ENCODE assay signal across 8 mouse cellular contexts in the genomic region with DNA sequence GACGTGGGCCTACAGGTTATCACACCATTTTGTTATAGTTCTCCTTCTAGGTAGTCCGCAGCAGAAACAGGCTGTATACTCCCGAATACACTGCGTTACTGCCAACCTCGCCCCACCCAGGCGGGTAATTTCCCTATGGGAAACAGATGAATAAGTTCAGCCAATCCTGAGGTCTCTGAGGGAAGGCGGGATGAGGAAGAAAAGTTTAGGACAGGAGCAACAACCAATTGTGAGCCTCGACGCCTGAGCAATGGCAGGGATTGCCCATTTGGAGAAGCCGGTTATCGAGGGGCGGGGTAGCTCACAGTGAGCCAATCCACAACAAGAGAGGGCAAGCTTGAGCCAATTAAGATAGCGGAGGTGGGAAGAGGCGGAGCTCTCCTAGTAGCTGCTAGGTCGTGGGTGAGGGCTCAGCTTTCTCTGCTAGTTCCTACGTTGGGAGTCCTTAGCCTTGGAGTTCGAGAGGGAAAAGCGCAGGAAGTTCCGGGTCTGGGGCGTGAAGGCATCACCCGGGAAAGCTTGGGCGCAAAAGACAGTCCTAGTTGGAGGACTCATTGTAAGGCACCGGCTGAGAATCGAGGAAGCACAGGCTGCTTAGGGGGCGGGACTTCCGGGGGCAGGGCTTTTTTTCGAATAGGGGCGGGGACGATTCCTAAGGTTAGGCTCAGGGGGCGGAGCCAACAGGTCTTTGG. TPM values are rescaled to one million over a fixed set of nuclear protein-coding genes. Genes with fewer than 3 reads are reported as not detected.
DNase-seq lines count a peak whose midpoint lies in the region; ATAC-seq and TF ChIP-seq lines count a peak whose summit lies in the region.

A gene (plus strand): TSS at position 426 of the 692 bp plus-strand sequence.

- peak within 1 kb of the TSS; percentile 13; the same call in 1 of the 2 replicates for H3K9ac ChIP-seq in embryonic facial prominence, embryonic 15.5 days
- H3K9ac ChIP-seq in limb, embryonic 14.5 days (ENCODE audit: low read depth, low read length, severe bottlenecking), result peak within 1 kb of the TSS; percentile 51
- peak within 1 kb of the TSS; percentile 51 for H3K9ac ChIP-seq in midbrain, postnatal 0 days (replicated peaks; ENCODE audit: low read length, poor library complexity, severe bottlenecking)

- TF ChIP-seq POLR2A in bone marrow, adult 2 months (IDR thresholded peaks at IDR 0.05; ENCODE audit: borderline replicate concordance, control insufficient read depth, low read depth, low read length), result no peak
- peak; percentile 45; the same call in 1 of the 2 replicates for TF ChIP-seq POLR2A in limb, embryonic 14.5 days (IDR thresholded peaks at IDR 0.05; ENCODE audit: borderline replicate concordance, extremely low read depth, insufficient read depth, insufficient read length)

- peak within 1 kb of the TSS; percentile 82 for H3K4me2 ChIP-seq in embryonic facial prominence, embryonic 15.5 days (replicated peaks)
- peak within 1 kb of the TSS; percentile 70 for H3K4me2 ChIP-seq in limb, embryonic 14.5 days (replicated peaks; ENCODE audit: low read depth, low read length, severe bottlenecking)
- peak within 1 kb of the TSS; percentile 47 for H3K4me2 ChIP-seq in midbrain, postnatal 0 days (ENCODE audit: low read depth, low read length, poor library complexity, severe bottlenecking)

- H3K9me3 ChIP-seq in embryonic facial prominence, embryonic 15.5 days (replicated peaks), result no peaks in the 10 kb centered on the region
- no peaks in the 10 kb centered on the region for H3K9me3 ChIP-seq in limb, embryonic 14.5 days (ENCODE audit: control insufficient read depth, low read length)
- H3K9me3 ChIP-seq in midbrain, postnatal 0 days (ENCODE audit: low read length), result no peaks in the 10 kb centered on the region

- peak; percentile 99 for DNase-seq in 416B (ENCODE audit: low read depth)
- DNase-seq in heart, adult 8-10 months (ENCODE audit: low spot score), result peak; percentile 98
- DNase-seq in kidney, adult 9 months, result peak; percentile 98
- DNase-seq in limb, embryonic 14.5 days (ENCODE audit: low spot score), result peak; percentile 99
- DNase-seq in midbrain, postnatal 0 days (ENCODE audit: low spot score), result peak; percentile 99
- peak; percentile 80 to 83 for DNase-seq in spleen, postnatal 14 days (ENCODE audit: low spot score in 2 of 2)

- H3K27me3 ChIP-seq in embryonic facial prominence, embryonic 15.5 days, result no peaks in the 10 kb centered on the region
- H3K27me3 ChIP-seq in limb, embryonic 14.5 days (ENCODE audit: control insufficient read depth, insufficient read depth, low read length), result no peaks in the 10 kb centered on the region
- H3K27me3 ChIP-seq in midbrain, postnatal 0 days (ENCODE audit: insufficient read depth, low read length), result no peaks in the 10 kb centered on the region

- peak within 1 kb of the TSS; percentile 87 for H3K4me3 ChIP-seq in bone marrow, adult 2 months (replicated peaks; ENCODE audit: control insufficient read depth, low read depth, low read length)
- H3K4me3 ChIP-seq in embryonic facial prominence, embryonic 15.5 days (replicated peaks), result peak within 1 kb of the TSS; percentile 64
- peak within 1 kb of the TSS; percentile 58 for H3K4me3 ChIP-seq in limb, embryonic 14.5 days (replicated peaks; ENCODE audit: low read length)
- H3K4me3 ChIP-seq in midbrain, postnatal 0 days (ENCODE audit: low read depth, low read length), result peak within 1 kb of the TSS; percentile 49

- no peak for TF ChIP-seq CTCF in bone marrow, adult 2 months (IDR thresholded peaks at IDR 0.05; ENCODE audit: control insufficient read depth, insufficient read depth, low read length)
- TF ChIP-seq CTCF in midbrain, postnatal 0 days (IDR thresholded peaks at IDR 0.05), result no peak

- H3K27ac ChIP-seq in bone marrow, adult 2 months (ENCODE audit: control insufficient read depth, insufficient read depth, low read depth, low read length, poor library complexity), result peak within 1 kb of the TSS; percentile 39
- peak within 1 kb of the TSS; percentile 93 for H3K27ac ChIP-seq in embryonic facial prominence, embryonic 15.5 days (replicated peaks)
- H3K27ac ChIP-seq in limb, embryonic 14.5 days (replicated peaks; ENCODE audit: low read depth, low read length), result peak within 1 kb of the TSS; percentile 80
- H3K27ac ChIP-seq in midbrain, postnatal 0 days (ENCODE audit: low read depth, low read length), result peak within 1 kb of the TSS; percentile 91

- H3K4me1 ChIP-seq in bone marrow, adult 2 months (ENCODE audit: control insufficient read depth, insufficient read depth, low read length), result peaks cover 2% of the 10 kb centered on the region; the same call in 1 of the 2 replicates
- peaks cover 18% of the 10 kb centered on the region for H3K4me1 ChIP-seq in embryonic facial prominence, embryonic 15.5 days
- H3K4me1 ChIP-seq in limb, embryonic 14.5 days (ENCODE audit: control insufficient read depth, insufficient read depth, low read length), result peaks cover 12% of the 10 kb centered on the region
- H3K4me1 ChIP-seq in midbrain, postnatal 0 days (ENCODE audit: insufficient read depth, low read length), result peaks cover 5% of the 10 kb centered on the region; the same call in 1 of the 2 replicates

- peak; percentile 97 for ATAC-seq in embryonic facial prominence, embryonic 15.5 days (ENCODE audit: insufficient number of reproducible peaks, low FRiP score, low TSS enrichment, low read depth)
- peak; percentile 98 for ATAC-seq in limb, embryonic 14.5 days (ENCODE audit: low FRiP score, low read depth)
- peak; percentile 97 for ATAC-seq in midbrain, postnatal 0 days (ENCODE audit: low FRiP score)

- 1% methylated on average over 30 of the region's 30 CpGs for WGBS in bone marrow, adult 2 months
- WGBS in embryonic facial prominence, embryonic 15.5 days, result under 1% methylated on average over 30 of the region's 30 CpGs
- under 1% methylated on average over 29 of the region's 30 CpGs for WGBS in limb, embryonic 14.5 days
- under 1% methylated on average over 30 of the region's 30 CpGs for WGBS in midbrain, postnatal 0 days

- H3K36me3 ChIP-seq in embryonic facial prominence, embryonic 15.5 days, result peaks cover 27% of the 10 kb centered on the region
- peaks cover 33% of the 10 kb centered on the region for H3K36me3 ChIP-seq in limb, embryonic 14.5 days (ENCODE audit: control insufficient read depth, insufficient read depth, low read length)
- peaks cover 12% of the 10 kb centered on the region for H3K36me3 ChIP-seq in midbrain, postnatal 0 days (ENCODE audit: insufficient read depth, low read length)

RNA-seq across cellular contexts. Expression of the gene that starts here (rescaled TPM):
- 1.1 and 3.0 TPM in 2 replicates for polyA plus RNA-seq in bone marrow, adult 2 months (2011; ENCODE audit: insufficient read depth, insufficient read length, low replicate concordance, missing spikeins)
- 5.6 and 5.9 TPM in 2 replicates for polyA plus RNA-seq in embryonic facial prominence, embryonic 15.5 days (2015; fragmentation: Nextera tagmentation; extraction: Ambion mirVana)
- 1 to 10 TPM; 1.2 to 2.5 (median 1.5) TPM for total RNA-seq in heart, adult 8-10 months (2022)
- 3.5 and 3.9 TPM in 2 replicates for polyA plus RNA-seq in limb, embryonic 14.5 days (2012; rRNA removed)
- polyA plus RNA-seq in limb, embryonic 14.5 days (2014; fragmentation: Nextera tagmentation; extraction: Ambion mirVana), result 5.3 and 5.6 TPM in 2 replicates
- total RNA-seq in midbrain, postnatal 0 days (2014; rRNA removed), result 6.0 and 6.2 TPM in 2 replicates
- polyA plus RNA-seq in midbrain, postnatal 0 days (2015; fragmentation: Nextera tagmentation; extraction: Ambion mirVana), result 3.2 and 4.5 TPM in 2 replicates

Comparison
In these comparisons a context has a peak if more than half of its experiments do, and no peak if none do; other contexts are left out.
1. Peak in every context shown above with its lines: DNase-seq, ATAC-seq, H3K4me3 ChIP-seq and H3K27ac ChIP-seq.
2. H3K27ac ChIP-seq: peak in every context shown above with its lines; median percentile 93 in embryonic facial prominence, embryonic 15.5 days; 91 in midbrain, postnatal 0 days; 80 in limb, embryonic 14.5 days; 39 in bone marrow, adult 2 months.